Mouse (Mus musculus) forebrain, embryonic 15.5 days (tissue): Measurements from ENCODE around the gene Neu3. TPM values are rescaled to one million over a fixed set of nuclear protein-coding genes. Genes with fewer than 3 reads are reported as not detected.
"Not testable (repeated sequence)": the region's sequence is repeated elsewhere in the genome, so short reads cannot be mapped to it uniquely, and the experiment has no call there.

Experiments
- ATAC-seq: fragments of 200-750 bp; cut with Nextera tagmentation; replicated peaks from 2 replicates; pipeline ENCODE4 v1.8.0; 2017; ENCODE audit warnings: mild to moderate bottlenecking, moderate TSS enrichment, moderate library complexity
- H3K27ac ChIP-seq: fragments of 300-500 bp; sonication (generic); replicated peaks from 2 replicates; pipeline ENCODE4 v1.5.1; 2015; ENCODE audit warnings: mild to moderate bottlenecking, inconsistent platforms
- H3K27me3 ChIP-seq: fragments of 300-500 bp; sonication (generic); 2 replicates; pipeline ENCODE4 v1.6.1; 2015; ENCODE audit warnings: inconsistent platforms
- H3K36me3 ChIP-seq: fragments of 300-500 bp; sonication (generic); 2 replicates; pipeline ENCODE4 v1.6.1; 2015; ENCODE audit warnings: mild to moderate bottlenecking, inconsistent platforms
- H3K4me1 ChIP-seq: fragments of 300-500 bp; sonication (generic); 2 replicates; pipeline ENCODE4 v1.6.1; 2015; ENCODE audit warnings: inconsistent platforms
- H3K4me2 ChIP-seq: fragments of 300-500 bp; sonication (generic); replicated peaks from 2 replicates; pipeline ENCODE4 v1.6.1; 2015; ENCODE audit warnings: mild to moderate bottlenecking, inconsistent platforms
- H3K4me3 ChIP-seq: fragments of 300-500 bp; sonication (generic); 2 replicates; pipeline ENCODE4 v1.5.1; 2015; ENCODE audit warnings: mild to moderate bottlenecking, inconsistent platforms
- H3K9ac ChIP-seq: fragments of 300-500 bp; sonication (generic); replicated peaks from 2 replicates; pipeline ENCODE4 v1.6.1; 2015; ENCODE audit warnings: mild to moderate bottlenecking, inconsistent platforms
- H3K9me3 ChIP-seq: fragments of 300-500 bp; sonication (generic); 2 replicates; pipeline ENCODE4 v1.6.1; 2016; ENCODE audit warnings: inconsistent platforms
- WGBS: fragments of 180-500 bp; shearing (Covaris S2); methylation state at CpG from one replicate; pipeline ENCODE4 v1.1.7; 2015; ENCODE audit warnings: mixed read lengths; 5-methylcytosine and 5-hydroxymethylcytosine counted together
- polyA plus RNA-seq: library from polyadenylated mRNA; unstranded; fragments of >200 nt; fragmentation: Nextera tagmentation; extraction: Ambion mirVana; gene quantifications from 2 replicates; pipeline ENCODE4 v1.2.1, GENCODE M21; 2015

The Neu3 gene
- polyA plus RNA-seq, 1 experiment from 2014 or later = 1.9 TPM

GRCm38 (mm10) chr7:99826096-99826495 is 2.1 kb downstream of the Neu3 start:
- no peak for ATAC-seq
- no peak overlapping the region for H3K4me3 ChIP-seq
- H3K4me2 ChIP-seq = no peak overlapping the region
- 72% methylated on average over 6 of the region's 6 CpGs for whole genome bisulfite sequencing
- no peak overlapping the region for H3K27ac ChIP-seq
- no peaks in the 10 kb centered on the region for H3K27me3 ChIP-seq
- H3K9me3 ChIP-seq = no peaks in the 10 kb centered on the region
- H3K4me1 ChIP-seq = peaks cover 11% of the 10 kb centered on the region; the same call in 1 of the 2 replicates
- H3K9ac ChIP-seq = no peak overlapping the region
- no peaks in the 10 kb centered on the region for H3K36me3 ChIP-seq

DNA sequence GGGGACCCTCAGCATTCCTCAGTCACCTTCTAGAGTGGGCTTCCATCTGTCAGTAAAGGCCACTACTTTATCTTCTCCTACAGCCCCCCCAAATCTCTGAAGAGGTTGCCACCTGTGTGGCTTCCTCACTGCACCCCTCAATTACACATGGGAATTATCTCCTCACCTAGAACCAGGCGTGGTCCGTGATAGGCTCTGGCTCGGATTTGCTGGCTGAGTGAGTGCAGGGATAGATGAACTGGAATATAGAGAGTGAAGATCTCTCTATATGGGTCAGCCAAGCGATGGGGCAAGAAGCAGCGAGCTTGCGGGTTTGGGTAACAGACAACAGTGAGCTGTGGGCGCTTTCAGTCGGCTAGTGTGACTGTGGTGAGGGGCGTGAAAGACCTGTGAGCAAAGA is 2.7 kb downstream of the Neu3 start:
- 89% methylated on average over 9 of the region's 9 CpGs for WGBS
- Histone ChIP-seq H3K27me3 (no peaks in the 10 kb centered on the region), H3K27ac (no peak overlapping the region), H3K4me3 (no peak overlapping the region), H3K9me3 (no peaks in the 10 kb centered on the region), H3K4me1 (peaks cover 11% of the 10 kb centered on the region; the same call in 1 of the 2 replicates), H3K9ac (no peak overlapping the region), H3K4me2 (no peak overlapping the region), H3K36me3 (no peaks in the 10 kb centered on the region)
- no peak for ATAC-seq

GRCm38 (mm10) chr7:99824649-99825483 is 3.4 kb downstream of the Neu3 start:
- Histone ChIP-seq H3K4me3 (no peak overlapping the region), H3K27ac (no peak overlapping the region), H3K27me3 (no peaks in the 10 kb centered on the region), H3K4me1 (peaks cover 11% of the 10 kb centered on the region; the same call in 1 of the 2 replicates), H3K4me2 (no peak overlapping the region), H3K9me3 (no peaks in the 10 kb centered on the region), H3K9ac (no peak overlapping the region), H3K36me3 (no peaks in the 10 kb centered on the region)
- WGBS = 87% methylated on average over 16 of the region's 16 CpGs
- no peak for ATAC-seq

- no peak for ATAC-seq
- H3K4me2 ChIP-seq = no peak overlapping the region
- H3K27ac ChIP-seq = no peak overlapping the region
- H3K9me3 ChIP-seq = no peaks in the 10 kb centered on the region
- no peaks in the 10 kb centered on the region for H3K27me3 ChIP-seq
- H3K4me1 ChIP-seq = peaks cover 4% of the 10 kb centered on the region; the same call in 1 of the 2 replicates
- no peak overlapping the region for H3K9ac ChIP-seq
- no peaks in the 10 kb centered on the region for H3K36me3 ChIP-seq
- 89% methylated on average over 10 of the region's 10 CpGs for WGBS
- no peak overlapping the region for H3K4me3 ChIP-seq
Measured at GRCm38 (mm10) chr7:99823045-99823663, 5.1 kb downstream of the Neu3 start.

- 89% methylated on average over 5 of the region's 5 CpGs for WGBS
- ATAC-seq = no peak
Measured at GRCm38 (mm10) chr7:99822426-99822825, 5.8 kb downstream of the Neu3 start.

GRCm38 (mm10) chr7:99821953-99822352 is 6.3 kb downstream of the Neu3 start:
- H3K27ac ChIP-seq = no peak overlapping the region
- ATAC-seq = no peak
- no peaks in the 10 kb centered on the region for H3K27me3 ChIP-seq
- 96% methylated on average over 2 of the region's 2 CpGs for WGBS
- H3K4me3 ChIP-seq = no peak overlapping the region
- no peaks in the 10 kb centered on the region for H3K36me3 ChIP-seq
- H3K4me2 ChIP-seq = no peak overlapping the region
- no peaks in the 10 kb centered on the region for H3K9me3 ChIP-seq
- H3K9ac ChIP-seq = no peak overlapping the region
- H3K4me1 ChIP-seq = no peaks in the 10 kb centered on the region

More at GRCm38 (mm10) chr7:99822426-99822825, 5.8 kb downstream of the Neu3 start:
- Histone ChIP-seq H3K9ac (no peak overlapping the region), H3K4me3 (no peak overlapping the region), H3K27ac (no peak overlapping the region), H3K4me2 (no peak overlapping the region), H3K27me3 (no peaks in the 10 kb centered on the region), H3K9me3 (no peaks in the 10 kb centered on the region), H3K36me3 (no peaks in the 10 kb centered on the region), H3K4me1 (no peaks in the 10 kb centered on the region)

DNA sequence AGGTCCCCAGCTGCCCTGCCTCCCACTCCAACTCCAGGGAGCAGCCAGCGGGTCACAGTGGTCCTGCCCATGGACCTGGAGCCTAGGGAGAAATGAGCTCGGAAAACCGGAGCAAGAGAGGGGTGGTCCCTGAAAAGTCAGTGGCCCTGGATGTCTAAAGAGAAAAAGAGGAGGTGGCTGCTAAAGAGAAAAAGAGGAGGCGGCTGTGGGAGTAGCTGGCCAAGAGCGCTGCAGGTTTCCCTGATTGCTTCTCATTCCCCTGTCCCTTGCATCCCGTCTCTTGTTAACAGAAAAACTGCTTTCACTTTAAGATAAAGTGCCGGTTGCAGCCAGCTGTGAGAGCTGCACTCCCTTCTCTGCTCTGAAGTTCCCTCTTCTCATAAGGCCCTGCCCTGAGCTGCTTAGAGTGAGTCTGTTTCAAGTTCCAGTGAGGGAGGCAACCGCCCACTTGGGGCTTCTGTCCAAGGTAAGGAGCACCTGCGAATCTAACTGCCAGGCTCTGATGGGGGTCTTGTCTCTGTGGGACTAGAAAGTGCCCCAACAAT is 10.0 kb downstream of the Neu3 start:
- H3K27ac ChIP-seq, H3K9me3 ChIP-seq, H3K4me3 ChIP-seq, ATAC-seq, H3K4me1 ChIP-seq, H3K4me2 ChIP-seq, H3K36me3 ChIP-seq, H3K9ac ChIP-seq, H3K27me3 ChIP-seq: not testable (repeated sequence)
- WGBS = 26% methylated on average over 9 of the region's 9 CpGs

DNA sequence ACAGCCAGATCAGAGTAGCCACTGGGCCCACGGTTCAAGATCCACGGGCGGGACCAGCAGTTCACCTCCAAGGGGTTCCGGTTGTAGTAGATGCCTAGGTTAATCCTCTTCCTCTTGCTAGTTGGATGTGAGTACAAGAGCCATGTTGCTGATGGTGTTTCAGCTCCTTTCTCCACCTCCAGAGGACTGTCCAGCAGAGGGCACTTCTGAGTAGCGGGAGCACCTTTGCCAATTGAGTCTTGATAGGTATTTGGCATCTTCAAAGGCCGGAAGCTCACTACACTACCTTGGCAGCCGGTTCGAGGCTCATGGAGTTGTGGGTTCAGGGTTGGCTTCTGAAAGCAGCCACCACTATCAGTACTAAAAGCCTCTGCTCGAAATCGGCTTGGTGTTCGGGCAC is 14.8 kb downstream of the Neu3 start:
- Histone ChIP-seq H3K4me3 (no peak overlapping the region), H3K4me2 (no peak overlapping the region), H3K9me3 (no peaks in the 10 kb centered on the region), H3K9ac (no peak overlapping the region), H3K27me3 (no peaks in the 10 kb centered on the region), H3K36me3 (no peaks in the 10 kb centered on the region), H3K27ac (no peak overlapping the region), H3K4me1 (no peaks in the 10 kb centered on the region)
- no peak for ATAC-seq
- 89% methylated on average over 11 of the region's 11 CpGs for WGBS

DNA sequence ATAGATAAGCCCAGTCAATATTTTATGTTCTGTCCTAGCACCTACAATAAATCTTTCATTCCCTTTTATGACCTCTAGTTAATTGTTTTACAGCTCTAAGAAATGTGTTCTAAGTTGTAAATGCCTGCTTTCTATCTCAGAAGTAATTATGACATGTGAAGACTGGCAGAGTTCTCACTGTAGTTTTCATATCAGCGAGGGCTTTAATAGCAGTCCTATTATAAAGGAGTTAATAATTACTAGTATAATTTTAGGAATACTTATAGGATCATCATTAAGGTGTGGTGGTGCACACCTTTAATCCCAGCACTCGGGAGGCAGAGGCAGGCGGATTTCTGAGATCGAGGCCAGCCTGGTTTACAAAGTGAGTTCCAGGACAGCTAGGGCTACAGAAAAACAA is 16.6 kb downstream of the Neu3 start:
- ATAC-seq = no peak
- Histone ChIP-seq H3K27ac (no peak overlapping the region), H3K36me3 (no peaks in the 10 kb centered on the region), H3K4me2 (no peak overlapping the region), H3K27me3 (no peaks in the 10 kb centered on the region), H3K9me3 (no peaks in the 10 kb centered on the region), H3K4me3 (no peak overlapping the region), H3K9ac (no peak overlapping the region), H3K4me1 (no peaks in the 10 kb centered on the region)
- 92% methylated on average over 4 of the region's 4 CpGs for WGBS

DNA sequence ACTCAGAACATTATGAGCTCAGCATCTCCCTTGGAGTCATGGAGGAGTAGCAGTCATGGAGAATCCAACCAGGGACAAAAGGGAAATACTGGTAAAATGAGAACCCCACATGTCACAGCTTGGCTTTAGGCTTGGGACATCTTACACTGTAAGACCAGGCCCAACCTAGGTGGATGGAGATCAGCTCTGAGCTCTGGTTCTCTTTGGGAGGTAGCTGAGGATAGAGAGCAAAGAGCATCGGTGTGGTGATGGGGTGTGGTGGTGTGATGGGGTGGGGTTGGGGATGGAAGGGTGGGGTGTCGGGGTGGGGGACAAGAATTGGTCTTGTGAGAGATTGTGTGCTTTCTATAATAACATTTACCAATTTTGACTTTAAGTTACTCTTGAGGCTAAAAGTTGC is 17.4 kb downstream of the Neu3 start:
- no peaks in the 10 kb centered on the region for H3K4me1 ChIP-seq
- H3K36me3 ChIP-seq = no peaks in the 10 kb centered on the region
- no peak overlapping the region for H3K27ac ChIP-seq
- ATAC-seq = no peak
- H3K9ac ChIP-seq = no peak overlapping the region
- no peaks in the 10 kb centered on the region for H3K27me3 ChIP-seq
- WGBS = 96% methylated on average over 2 of the region's 2 CpGs
- H3K9me3 ChIP-seq = no peaks in the 10 kb centered on the region
- no peak overlapping the region for H3K4me3 ChIP-seq
- H3K4me2 ChIP-seq = no peak overlapping the region

GRCm38 (mm10) chr7:99807043-99807442 is 21.2 kb downstream of the Neu3 start:
- H3K27me3 ChIP-seq, H3K36me3 ChIP-seq, H3K4me1 ChIP-seq, H3K4me3 ChIP-seq, H3K9ac ChIP-seq, H3K27ac ChIP-seq, H3K4me2 ChIP-seq, H3K9me3 ChIP-seq, ATAC-seq: not testable (repeated sequence)
- 88% methylated on average over 7 of the region's 7 CpGs for WGBS

- Histone ChIP-seq H3K27ac (no peak overlapping the region), H3K9ac (no peak overlapping the region), H3K4me2 (no peak overlapping the region), H3K27me3 (no peaks in the 10 kb centered on the region), H3K4me1 (no peaks in the 10 kb centered on the region), H3K4me3 (no peak overlapping the region), H3K36me3 (no peaks in the 10 kb centered on the region), H3K9me3 (no peaks in the 10 kb centered on the region)
- 91% methylated on average over 1 of the region's 1 CpGs for WGBS
- ATAC-seq = no peak
Measured at GRCm38 (mm10) chr7:99805340-99805739, 22.9 kb downstream of the Neu3 start.
